Comparison of ENCODE assay signal across 8 mouse cellular contexts in genomic region chr19:47343422-47343821, GRCm38 (mm10).
DNase-seq lines count a peak whose midpoint lies in the region; ATAC-seq lines count a peak whose summit lies in the region.

No protein-coding gene starts in this region.

- peaks cover 29% of the 10 kb centered on the region for H3K27me3 ChIP-seq in liver, embryonic 11.5 days (replicated peaks; ENCODE audit: control insufficient read depth, insufficient read depth, low read length)

- peaks cover 17% of the 10 kb centered on the region; the same call in 1 of the 2 replicates for H3K4me1 ChIP-seq in liver, embryonic 11.5 days (replicated peaks; ENCODE audit: control insufficient read depth, insufficient read depth, low read length)

- H3K36me3 ChIP-seq in liver, embryonic 11.5 days (ENCODE audit: control insufficient read depth, insufficient read depth, low read length), result no peaks in the 10 kb centered on the region

- H3K9me3 ChIP-seq in liver, embryonic 11.5 days (ENCODE audit: control insufficient read depth, low read length), result no peaks in the 10 kb centered on the region

- H3K4me3 ChIP-seq in liver, embryonic 11.5 days (ENCODE audit: low read depth, low read length), result peak overlapping the region; percentile 39

- H3K9ac ChIP-seq in liver, embryonic 11.5 days (ENCODE audit: low read depth, low read length), result no peak overlapping the region

- peak; percentile 51 to 60 for DNase-seq in kidney, postnatal 4 days
- DNase-seq in kidney, adult 18-20 months, result no peak
- peak; percentile 59 for DNase-seq in embryo, embryonic 9.5 days (ENCODE audit: extremely low spot score)
- peak; percentile 66 for DNase-seq in frontal cortex, postnatal 36 days (ENCODE audit: low spot score in 2 of 2)
- DNase-seq in liver, embryonic 11.5 days (ENCODE audit: low spot score), result no peak
- peak; percentile 57 to 65 for DNase-seq in right cerebral cortex, postnatal 36 days (ENCODE audit: low spot score in 2 of 2)
- no peak for DNase-seq in gastrocnemius, postnatal 4 days (ENCODE audit: low spot score in 2 of 2)
- no peak for DNase-seq in thymus, adult 18-20 months

- H3K27ac ChIP-seq in liver, embryonic 11.5 days (ENCODE audit: low read depth, low read length), result no peak overlapping the region

- ATAC-seq in liver, embryonic 11.5 days (replicated peaks; ENCODE audit: low FRiP score), result no peak

- H3K4me2 ChIP-seq in liver, embryonic 11.5 days, result peak overlapping the region; percentile 64

- 3% methylated on average over 39 of the region's 39 CpGs for WGBS in liver, embryonic 11.5 days

Comparison
In these comparisons a context has a peak if more than half of its experiments do, and no peak if none do; other contexts are left out.
1. DNase-seq: peak in kidney, postnatal 4 days (2 of 2), embryo, embryonic 9.5 days (single experiment), frontal cortex, postnatal 36 days (2 of 2) and right cerebral cortex, postnatal 36 days (2 of 2); none in kidney, adult 18-20 months (single experiment), liver, embryonic 11.5 days (single experiment), gastrocnemius, postnatal 4 days (0 of 2) and thymus, adult 18-20 months (0 of 2).